Mouse (Mus musculus) lung, adult 2 months (tissue): ENCODE measurements around the gene Gkap1. TPM values are rescaled to one million over a fixed set of nuclear protein-coding genes. Genes with fewer than 3 reads are reported as not detected.

ENCODE experiments used
- DNase-seq: peaks from one replicate; pipeline ENCODE4 v3.0.0; 2022
- H3K4me1 ChIP-seq: fragments of 200-500 bp; 2 replicates; pipeline ENCODE4 v1.6.1; 2011; ENCODE audit warnings: low read length; ENCODE audit not compliant: control insufficient read depth, insufficient read depth
- H3K4me3 ChIP-seq: fragments of 200-500 bp; replicated peaks from 2 replicates; pipeline ENCODE3; 2011; ENCODE audit warnings: low read depth, mild to moderate bottlenecking, control low read depth, low read length; ENCODE audit errors: extremely low read depth
- CTCF ChIP-seq: fragments of 200-500 bp; IDR thresholded peaks from 2 replicates; pipeline ENCODE4 v1.5.1; 2011; ENCODE audit warnings: mild to moderate bottlenecking, low read length, control low read depth; ENCODE audit not compliant: insufficient read depth
- POLR2A ChIP-seq: fragments of 200-500 bp; IDR thresholded peaks from 2 replicates; pipeline ENCODE4 v1.6.1; 2011; ENCODE audit warnings: low read depth, mild to moderate bottlenecking, control low read depth, low read length, borderline replicate concordance; ENCODE audit errors: extremely low read depth
- WGBS: fragments of 180-500 bp; shearing (Covaris S2); methylation state at CpG from one replicate; pipeline ENCODE4 v1.1.7; 2018; 5-methylcytosine and 5-hydroxymethylcytosine counted together
- polyA plus RNA-seq: library from polyadenylated mRNA; depleted of rRNA; stranded (reverse); fragments of >200 nt; gene quantifications from 2 replicates; pipeline ENCODE4 v1.2.3, GENCODE M21; 2012; rRNA removed

Gkap1 gene
- 6.0 and 8.6 TPM in 2 replicates for polyA plus RNA-seq

DNA sequence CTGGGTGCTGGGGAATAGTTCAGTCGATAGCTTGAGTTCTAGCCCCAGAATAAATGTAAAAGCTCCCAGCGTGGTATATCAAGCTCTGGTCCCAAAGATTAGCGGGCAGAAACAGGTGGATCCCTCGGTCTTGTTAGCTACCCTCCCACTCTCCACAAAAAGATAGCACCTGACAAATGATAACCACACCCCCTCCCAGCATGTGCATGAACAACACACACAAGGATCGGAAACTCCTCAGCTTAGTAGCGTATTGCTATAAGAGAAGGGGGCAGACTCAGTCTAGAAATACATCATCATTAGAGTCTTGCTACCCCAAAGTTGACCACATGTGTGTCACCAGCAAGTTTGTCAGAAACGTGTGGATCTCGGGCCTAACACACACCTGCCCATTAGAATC, at the start of gene Gkap1:
Gkap1 (minus strand) TSS at position 101 of the 400 bp plus-strand sequence.
- TF ChIP-seq CTCF (no peak), POLR2A (no peak)
- no peak for DNase-seq
- Histone ChIP-seq H3K4me1 (peaks cover 6% of the 10 kb centered on the region), H3K4me3 (peak within 1 kb of the TSS; percentile 72)
- 85% methylated on average over 8 of the region's 8 CpGs for WGBS

GRCm38 (mm10) chr13:58317768-58318167, 42.3 kb upstream of the Gkap1 start:
- WGBS: 64% methylated on average over 2 of the region's 2 CpGs
- TF ChIP-seq POLR2A (no peak), CTCF (no peak)
- no peak for DNase-seq
- Histone ChIP-seq H3K4me3 (no peak overlapping the region), H3K4me1 (no peaks in the 10 kb centered on the region)

DNA sequence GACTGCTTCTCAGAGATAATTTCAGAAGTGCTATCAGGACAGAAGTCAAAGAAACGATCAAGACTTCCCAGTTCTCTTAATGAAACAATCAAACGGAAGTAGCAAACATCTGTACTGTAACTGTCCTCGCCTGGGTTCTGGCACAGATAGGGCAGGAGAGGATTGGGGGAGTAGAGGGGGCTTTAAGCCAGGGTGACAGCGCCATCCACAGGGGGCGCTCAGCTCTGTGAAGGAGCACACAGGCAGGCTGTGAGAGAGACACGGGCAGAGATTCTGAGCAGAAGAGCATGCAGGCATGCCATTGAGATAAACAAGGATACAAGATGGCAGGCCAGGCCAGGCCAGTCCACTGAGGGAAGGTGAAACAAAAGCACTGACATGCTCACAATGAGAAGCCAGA, 39.5 kb upstream of the Gkap1 start:
- TF ChIP-seq POLR2A (no peak), CTCF (no peak)
- 52% methylated on average over 6 of the region's 6 CpGs for WGBS
- no peak for DNase-seq
- Histone ChIP-seq H3K4me1 (no peaks in the 10 kb centered on the region), H3K4me3 (no peak overlapping the region)

GRCm38 (mm10) chr13:58313758-58314157, 38.3 kb upstream of the Gkap1 start:
- 73% methylated on average over 3 of the region's 3 CpGs for WGBS
- TF ChIP-seq POLR2A: no peak
- TF ChIP-seq CTCF: no peak
- H3K4me1 ChIP-seq: no peaks in the 10 kb centered on the region

GRCm38 (mm10) chr13:58311351-58311750, 35.9 kb upstream of the Gkap1 start:
- Histone ChIP-seq H3K4me1 (no peaks in the 10 kb centered on the region), H3K4me3 (no peak overlapping the region)
- TF ChIP-seq CTCF: 0 out of 2 replicates have a peak, but pooled peaks have one; percentile 19
- TF ChIP-seq POLR2A: no peak
- 49% methylated on average over 3 of the region's 3 CpGs for WGBS
- no peak for DNase-seq

More at GRCm38 (mm10) chr13:58313758-58314157, 38.3 kb upstream of the Gkap1 start:
- DNase-seq: no peak
- H3K4me3 ChIP-seq: no peak overlapping the region

DNA sequence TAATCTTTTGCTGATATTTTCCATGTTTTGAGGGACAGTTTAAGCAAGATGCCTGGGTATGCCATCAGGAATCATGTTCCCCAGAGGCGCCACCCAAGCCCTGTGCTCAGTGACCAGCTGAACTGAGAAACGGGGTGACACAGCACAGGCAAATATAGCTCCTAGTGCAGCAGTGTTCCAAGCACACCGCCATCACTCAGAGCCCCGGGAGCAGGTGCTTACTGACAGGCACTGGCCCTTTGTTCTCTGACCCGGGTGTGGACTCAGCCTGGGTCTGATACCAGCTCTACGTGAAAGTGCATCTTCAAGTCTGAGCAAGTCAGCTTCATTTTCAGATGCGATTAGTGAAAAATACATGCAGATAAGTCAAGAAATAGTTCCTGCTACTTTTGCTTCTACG, 34.0 kb upstream of the Gkap1 start:
- WGBS: 72% methylated on average over 8 of the region's 8 CpGs
- Histone ChIP-seq H3K4me3 (no peak overlapping the region), H3K4me1 (no peaks in the 10 kb centered on the region)
- no peak for DNase-seq
- TF ChIP-seq POLR2A (no peak), CTCF (no peak)

GRCm38 (mm10) chr13:58307453-58307852, 32.0 kb upstream of the Gkap1 start:
- no peak overlapping the region for H3K4me3 ChIP-seq
- H3K4me1 ChIP-seq: no peaks in the 10 kb centered on the region
- TF ChIP-seq CTCF (no peak), POLR2A (no peak)
- no peak for DNase-seq
- 90% methylated on average over 5 of the region's 5 CpGs for WGBS

- TF ChIP-seq POLR2A: no peak
- TF ChIP-seq CTCF: no peak
- no peaks in the 10 kb centered on the region for H3K4me1 ChIP-seq
- no peak for DNase-seq
- 69% methylated on average over 2 of the region's 2 CpGs for WGBS
- no peak overlapping the region for H3K4me3 ChIP-seq
Observed at GRCm38 (mm10) chr13:58305230-58305629, 29.7 kb upstream of the Gkap1 start.

DNA sequence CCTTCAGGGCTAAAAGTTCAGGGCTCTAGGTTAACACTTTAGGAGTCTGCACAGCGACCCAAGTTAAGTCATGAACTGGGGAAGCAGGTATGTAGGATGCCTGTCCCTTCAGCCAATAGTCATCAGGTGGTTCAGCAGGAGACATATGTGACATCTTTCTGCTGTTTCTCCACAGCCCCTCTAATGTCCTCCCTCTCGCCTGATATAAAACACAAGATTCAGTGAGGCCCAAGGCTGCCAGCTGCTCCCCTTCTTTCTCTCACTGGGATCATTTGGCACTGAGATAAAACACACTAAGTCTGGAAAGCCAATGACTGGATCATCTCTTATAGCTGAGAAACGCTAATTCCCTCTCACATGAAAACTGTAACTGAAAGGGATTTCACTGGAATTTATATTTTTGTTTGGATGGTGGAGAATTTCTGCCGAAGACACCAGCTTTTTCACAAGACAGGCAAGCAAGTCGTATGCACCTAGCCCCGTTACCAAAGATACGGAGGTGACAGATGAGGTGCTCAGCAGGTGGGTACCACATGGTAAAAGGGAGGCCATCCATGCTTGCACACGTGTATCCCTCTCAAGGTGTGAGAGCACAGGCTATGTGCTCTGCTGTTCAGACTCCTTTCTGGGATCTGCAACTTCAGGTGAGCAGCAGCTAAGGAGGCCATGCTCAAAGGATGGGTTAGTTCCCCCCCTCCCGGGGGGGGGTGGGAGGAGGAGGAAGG, 27.1 kb upstream of the Gkap1 start:
- Histone ChIP-seq H3K4me3 (no peak overlapping the region), H3K4me1 (no peaks in the 10 kb centered on the region)
- no peak for DNase-seq
- TF ChIP-seq CTCF (no peak), POLR2A (no peak)
- WGBS: 73% methylated on average over 9 of the region's 9 CpGs

GRCm38 (mm10) chr13:58301961-58302360, 26.5 kb upstream of the Gkap1 start:
- no peaks in the 10 kb centered on the region for H3K4me1 ChIP-seq
- 80% methylated on average over 6 of the region's 6 CpGs for WGBS
- TF ChIP-seq CTCF (no peak), POLR2A (no peak)
- no peak overlapping the region for H3K4me3 ChIP-seq
- no peak for DNase-seq
